Mouse (Mus musculus) bone marrow, adult 2 months (tissue): ENCODE measurements around the gene Zc3h6.

Experiments
- CTCF ChIP-seq: fragments of 200-500 bp; IDR thresholded peaks from 2 replicates; pipeline ENCODE4 v1.5.1; 2011; ENCODE audit warnings: low read length, control low read depth; ENCODE audit not compliant: control insufficient read depth, insufficient read depth
- POLR2A ChIP-seq: fragments of 200-500 bp; IDR thresholded peaks from 2 replicates; pipeline ENCODE4 v1.6.1; 2011; ENCODE audit warnings: low read depth, mild to moderate bottlenecking, control low read depth, low read length, borderline replicate concordance; ENCODE audit not compliant: control insufficient read depth

- TF ChIP-seq POLR2A, result no peak
- no peak for TF ChIP-seq CTCF
Measured at GRCm38 (mm10) chr2:128965505-128966105, 1.6 kb upstream of the Zc3h6 start.
